Mouse (Mus musculus): ENCODE data around the gene Tbl3. TPM values are rescaled to one million over a fixed set of nuclear protein-coding genes. Genes with fewer than 3 reads are reported as not detected.
A peak's percentile ranks its signal among the peaks of the same experiment; 100 is the strongest.
"Not testable (repeated sequence)": the region's sequence is repeated elsewhere in the genome, so short reads cannot be mapped to it uniquely, and the experiment has no call there.

Gene Tbl3
- polyA plus RNA-seq, 1 experiment from 2014 or later, result 79.8 TPM

- H3K4me2 ChIP-seq (replicated peaks), result peak within 1 kb of the TSS; percentile 94
- under 1% methylated on average over 74 of the region's 80 CpGs for WGBS
- no peaks in the 10 kb centered on the region for H3K27me3 ChIP-seq
- peak within 1 kb of the TSS; percentile 98 for H3K9ac ChIP-seq
- no peaks in the 10 kb centered on the region for H3K9me3 ChIP-seq
- peaks cover 40% of the 10 kb centered on the region for H3K4me1 ChIP-seq
- H3K36me3 ChIP-seq, result 0 out of 2 replicates have a peak, but pooled peaks cover 8% of the 10 kb centered on the region
- peak; percentile 99 for ATAC-seq (ENCODE audit: low FRiP score, low read depth)
- peak within 1 kb of the TSS; percentile 83 for H3K27ac ChIP-seq
- H3K4me3 ChIP-seq, result peak within 1 kb of the TSS; percentile 97
Measured at GRCm38 (mm10) chr17:24669545-24670245, 37.8 kb downstream of the Tbl3 start, which contains the start of gene Zfp598. Gene Zfp598 (plus strand): TSS chr17:24669687.

DNA sequence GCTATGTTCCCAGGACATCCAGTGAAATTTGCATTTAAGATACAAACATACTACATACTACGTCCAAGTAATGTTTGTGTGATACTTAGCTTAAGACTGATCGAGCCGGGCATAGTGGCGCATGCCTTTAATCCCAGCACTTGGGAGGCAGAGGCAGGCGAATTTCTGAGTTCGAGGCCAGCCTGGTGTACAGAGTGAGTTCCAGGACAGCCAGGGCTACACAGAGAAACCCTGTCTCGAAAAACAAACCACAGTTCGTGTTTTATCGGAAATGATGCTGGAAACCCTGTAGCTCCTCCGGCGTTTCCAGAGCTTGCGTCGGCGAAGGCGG, 38.3 kb downstream of the Tbl3 start:
- Histone ChIP-seq H3K4me1 (peaks cover 35% of the 10 kb centered on the region), H3K4me3 (peak overlapping the region; percentile 97), H3K9ac (peak overlapping the region; percentile 98), H3K27ac (peak overlapping the region; percentile 67), H3K4me2 (replicated peaks) (peak overlapping the region; percentile 94)
- WGBS, result 12% methylated on average over 15 of the region's 15 CpGs
- not testable (repeated sequence) for ATAC-seq (ENCODE audit: low FRiP score, low read depth); H3K27me3 ChIP-seq; H3K36me3 ChIP-seq; H3K9me3 ChIP-seq

- WGBS, result 23% methylated on average over 6 of the region's 6 CpGs
Measured at GRCm38 (mm10) chr17:24667416-24667815, 40.0 kb downstream of the Tbl3 start.

GRCm38 (mm10) chr17:24667011-24667410, 40.4 kb downstream of the Tbl3 start:
- not testable (repeated sequence) for H3K36me3 ChIP-seq; H3K9ac ChIP-seq; H3K9me3 ChIP-seq; H3K4me3 ChIP-seq; ATAC-seq (ENCODE audit: low FRiP score, low read depth); H3K4me2 ChIP-seq (replicated peaks); H3K27ac ChIP-seq; H3K27me3 ChIP-seq
- 66% methylated on average over 7 of the region's 7 CpGs for WGBS
- H3K4me1 ChIP-seq, result peaks cover 26% of the 10 kb centered on the region

More at GRCm38 (mm10) chr17:24667416-24667815, 40.0 kb downstream of the Tbl3 start:
- no peak overlapping the region for H3K27ac ChIP-seq
- no peak overlapping the region for H3K4me3 ChIP-seq
- H3K9ac ChIP-seq, result no peak overlapping the region
- no peaks in the 10 kb centered on the region for H3K36me3 ChIP-seq
- no peak for ATAC-seq (ENCODE audit: low FRiP score, low read depth)
- no peaks in the 10 kb centered on the region for H3K27me3 ChIP-seq
- no peak overlapping the region for H3K4me2 ChIP-seq (replicated peaks)
- no peaks in the 10 kb centered on the region for H3K9me3 ChIP-seq
- H3K4me1 ChIP-seq, result peaks cover 30% of the 10 kb centered on the region

GRCm38 (mm10) chr17:24658017-24658758, 49.3 kb downstream of the Tbl3 start, which contains the start of gene Npw:
Gene Npw (minus strand): TSS chr17:24658457.
- H3K36me3 ChIP-seq, result no peaks in the 10 kb centered on the region
- no peaks in the 10 kb centered on the region for H3K9me3 ChIP-seq
- ATAC-seq (ENCODE audit: low FRiP score, low read depth), result peak; percentile 17
- peak within 1 kb of the TSS; percentile 53 for H3K4me3 ChIP-seq
- peak within 1 kb of the TSS; percentile 73 for H3K9ac ChIP-seq
- no peak within 1 kb of the TSS for H3K27ac ChIP-seq
- H3K4me1 ChIP-seq, result peaks cover 16% of the 10 kb centered on the region
- peak within 1 kb of the TSS; percentile 96 for H3K4me2 ChIP-seq (replicated peaks)
- 2% methylated on average over 47 of the region's 47 CpGs for WGBS
- peaks cover 50% of the 10 kb centered on the region for H3K27me3 ChIP-seq

GRCm38 (mm10) chr17:24654969-24655368, 52.5 kb downstream of the Tbl3 start:
- Histone ChIP-seq H3K36me3 (no peaks in the 10 kb centered on the region), H3K4me1 (peaks cover 22% of the 10 kb centered on the region), H3K27ac (no peak overlapping the region), H3K4me2 (replicated peaks) (no peak overlapping the region), H3K9ac (no peak overlapping the region), H3K27me3 (peaks cover 43% of the 10 kb centered on the region), H3K9me3 (no peaks in the 10 kb centered on the region), H3K4me3 (no peak overlapping the region)
- ATAC-seq (ENCODE audit: low FRiP score, low read depth), result no peak
- 70% methylated on average over 4 of the region's 4 CpGs for WGBS

- peak overlapping the region; percentile 44; the same call in 1 of the 2 replicates for H3K27ac ChIP-seq
Measured at GRCm38 (mm10) chr17:24653967-24654710, 53.3 kb downstream of the Tbl3 start.

GRCm38 (mm10) chr17:24651835-24652234, 55.6 kb downstream of the Tbl3 start:
- Histone ChIP-seq H3K4me1 (peaks cover 32% of the 10 kb centered on the region), H3K27ac (no peak overlapping the region), H3K36me3 (peaks cover 6% of the 10 kb centered on the region), H3K4me3 (no peak overlapping the region), H3K9me3 (no peaks in the 10 kb centered on the region), H3K4me2 (replicated peaks) (no peak overlapping the region), H3K27me3 (peaks cover 11% of the 10 kb centered on the region), H3K9ac (no peak overlapping the region)
- 61% methylated on average over 3 of the region's 3 CpGs for WGBS
- ATAC-seq (ENCODE audit: low FRiP score, low read depth), result no peak

More at GRCm38 (mm10) chr17:24653967-24654710, 53.3 kb downstream of the Tbl3 start:
- 4% methylated on average over 19 of the region's 19 CpGs for whole genome bisulfite sequencing
- peak overlapping the region; percentile 58 for H3K9ac ChIP-seq
- no peaks in the 10 kb centered on the region for H3K9me3 ChIP-seq
- peak; percentile 61 for ATAC-seq (ENCODE audit: low FRiP score, low read depth)
- H3K36me3 ChIP-seq, result no peaks in the 10 kb centered on the region
- H3K4me2 ChIP-seq (replicated peaks), result peak overlapping the region; percentile 67
- peaks cover 27% of the 10 kb centered on the region for H3K4me1 ChIP-seq
- H3K4me3 ChIP-seq, result peak overlapping the region; percentile 38
- peaks cover 34% of the 10 kb centered on the region for H3K27me3 ChIP-seq

DNA sequence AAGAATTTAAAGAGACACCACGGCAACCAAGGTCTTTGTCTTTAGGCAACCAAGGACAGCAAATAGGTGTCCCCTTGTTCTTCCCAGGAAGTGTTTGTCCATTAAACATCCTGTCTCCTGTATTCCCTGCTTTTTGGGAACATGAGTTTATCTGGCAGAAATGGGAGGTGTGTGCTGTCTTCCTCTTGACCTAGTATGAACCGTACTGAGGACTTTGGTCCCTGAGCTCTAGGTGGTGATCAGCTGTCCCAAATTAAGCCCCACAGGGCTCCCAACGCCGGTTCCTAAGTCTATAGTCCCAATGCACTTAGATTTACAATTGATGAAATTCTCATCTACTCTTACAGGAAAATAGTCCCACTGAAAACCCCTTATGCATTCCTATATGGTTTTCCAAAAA, 56.7 kb downstream of the Tbl3 start:
- 79% methylated on average over 4 of the region's 4 CpGs for WGBS
- Histone ChIP-seq H3K9ac (peak overlapping the region; percentile 90; the same call in 1 of the 2 replicates), H3K27ac (0 out of 2 replicates have a peak overlapping the region, but pooled peaks have one; percentile 3), H3K4me2 (replicated peaks) (peak overlapping the region; percentile 86), H3K9me3 (no peaks in the 10 kb centered on the region), H3K4me3 (peak overlapping the region; percentile 80; the same call in 1 of the 2 replicates), H3K27me3 (0 out of 2 replicates have a peak, but pooled peaks cover 3% of the 10 kb centered on the region), H3K4me1 (peaks cover 35% of the 10 kb centered on the region), H3K36me3 (peaks cover 17% of the 10 kb centered on the region)
- ATAC-seq (ENCODE audit: low FRiP score, low read depth), result no peak

DNA sequence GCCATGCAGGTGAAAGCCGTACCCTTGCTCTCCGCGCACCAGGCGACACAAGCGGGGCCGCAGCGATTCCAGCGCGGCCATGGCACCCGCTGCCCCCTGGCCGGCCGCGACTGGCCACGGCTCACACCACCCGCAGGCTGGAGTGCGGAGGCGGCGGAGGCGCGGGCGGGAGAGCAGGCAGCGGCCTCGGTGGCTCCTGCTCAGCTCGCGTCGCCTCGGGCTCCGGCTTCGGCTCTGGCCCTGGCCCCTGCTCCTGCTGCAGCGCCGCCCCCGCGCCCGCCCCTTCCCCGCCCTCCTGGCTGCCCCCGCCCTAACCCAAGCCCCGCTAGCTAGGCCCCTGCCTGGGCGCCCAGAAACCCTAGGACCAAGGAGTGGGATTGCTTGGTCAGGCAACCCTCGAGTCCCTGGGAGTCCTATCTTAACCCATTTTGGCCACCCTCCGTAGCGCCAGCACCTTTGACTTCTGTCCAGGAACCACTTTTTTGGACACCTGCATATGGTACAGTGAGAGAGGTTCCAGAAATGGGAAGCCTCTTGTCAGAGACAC, 57.3 kb downstream of the Tbl3 start, which contains the start of gene Slc9a3r2:
Slc9a3r2 (minus strand) TSS at position 258 of the 547 bp plus-strand sequence.
- ATAC-seq (ENCODE audit: low FRiP score, low read depth), result peak; percentile 83
- peak within 1 kb of the TSS; percentile 90 for H3K9ac ChIP-seq
- H3K27ac ChIP-seq, result peak within 1 kb of the TSS; percentile 67
- H3K36me3 ChIP-seq, result peaks cover 22% of the 10 kb centered on the region
- no peaks in the 10 kb centered on the region for H3K9me3 ChIP-seq
- 0 out of 2 replicates have a peak, but pooled peaks cover 3% of the 10 kb centered on the region for H3K27me3 ChIP-seq
- peak within 1 kb of the TSS; percentile 86 for H3K4me2 ChIP-seq (replicated peaks)
- WGBS, result 0% methylated on average over 37 of the region's 41 CpGs
- peak within 1 kb of the TSS; percentile 80 for H3K4me3 ChIP-seq
- peaks cover 41% of the 10 kb centered on the region for H3K4me1 ChIP-seq

DNA sequence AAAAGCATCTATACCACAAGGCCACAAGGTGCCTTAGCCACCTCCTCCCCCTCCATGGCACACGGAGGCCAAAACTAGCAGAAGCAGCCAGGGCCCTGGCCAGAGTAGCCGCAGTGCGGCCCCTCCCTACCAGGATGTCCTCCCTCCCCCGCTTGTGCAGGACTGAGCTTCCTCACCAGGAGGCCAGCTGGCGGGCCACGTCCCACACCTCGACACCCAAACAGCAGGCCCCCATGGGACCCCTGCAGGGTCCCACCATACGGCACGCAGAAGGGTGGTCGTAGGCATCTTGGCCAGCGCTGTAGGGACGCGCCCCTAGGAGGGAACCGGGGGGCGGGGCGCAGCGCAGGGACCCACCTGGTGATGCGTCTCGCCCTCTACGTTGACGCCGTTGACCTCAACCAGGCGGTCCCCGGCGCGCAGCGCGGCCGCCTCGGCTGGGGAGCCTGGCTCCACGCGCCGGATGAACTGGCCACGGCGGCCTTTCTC, 57.8 kb downstream of the Tbl3 start:
- Histone ChIP-seq H3K9me3 (no peaks in the 10 kb centered on the region), H3K9ac (peak overlapping the region; percentile 90), H3K4me1 (peaks cover 46% of the 10 kb centered on the region), H3K4me3 (peak overlapping the region; percentile 80), H3K4me2 (replicated peaks) (peak overlapping the region; percentile 86), H3K27ac (peak overlapping the region; percentile 67), H3K27me3 (0 out of 2 replicates have a peak, but pooled peaks cover 3% of the 10 kb centered on the region), H3K36me3 (peaks cover 25% of the 10 kb centered on the region)
- WGBS, result under 1% methylated on average over 35 of the region's 35 CpGs
- peak; percentile 58 for ATAC-seq (ENCODE audit: low FRiP score, low read depth)
